Mouse (Mus musculus) adrenal gland, adult 2 months (tissue): ENCODE results near the gene Mtx1. TPM values are rescaled to one million over a fixed set of nuclear protein-coding genes. Genes with fewer than 3 reads are reported as not detected.
"Not testable (repeated sequence)": the region's sequence is repeated elsewhere in the genome, so short reads cannot be mapped to it uniquely, and the experiment has no call there.

ENCODE experiments used
- DNase-seq: peaks from one replicate; pipeline ENCODE4 v3.0.0; 2021
- polyA plus RNA-seq: library from polyadenylated mRNA; depleted of rRNA; stranded (reverse); fragments of >200 nt; gene quantifications from 2 replicates; pipeline ENCODE4 v1.2.3, GENCODE M21; 2012
- total RNA-seq, 2 experiments: library from RNA; stranded (reverse); gene quantifications; 2 replicates each; pipeline ENCODE4 v1.2.3; 2021

Mtx1 gene
- total and polyA plus RNA-seq, 3 experiments: 150 to 300 (median 174) TPM

DNA sequence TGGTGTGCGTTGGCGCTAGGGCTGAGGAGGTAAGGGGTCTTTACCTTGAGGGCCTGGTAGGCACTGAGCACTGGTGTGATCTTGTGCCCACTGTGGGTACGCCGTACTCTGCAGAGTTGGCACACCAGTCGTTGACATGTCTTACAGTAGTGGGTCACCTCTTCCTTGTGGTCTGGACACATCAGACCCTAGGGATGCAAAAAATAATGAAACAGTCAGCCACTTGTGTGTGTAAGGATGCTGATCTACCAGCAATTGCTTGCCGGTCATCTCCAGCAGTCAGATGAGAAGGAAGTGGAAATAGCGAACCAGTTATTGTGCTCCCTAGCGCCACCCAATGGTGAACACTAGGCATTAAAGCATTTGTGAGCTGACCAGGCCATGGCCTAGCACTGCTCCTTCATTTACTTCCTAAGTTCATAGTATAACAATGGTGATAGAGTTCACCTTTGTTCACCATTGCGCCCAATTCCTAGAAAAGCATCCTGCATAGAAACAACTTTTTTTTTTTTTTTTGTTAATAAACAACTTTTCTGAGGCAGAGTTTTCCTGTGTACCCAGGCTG is 15.5 kb upstream of the Mtx1 start:
- DNase-seq: peak; percentile 52

DNA sequence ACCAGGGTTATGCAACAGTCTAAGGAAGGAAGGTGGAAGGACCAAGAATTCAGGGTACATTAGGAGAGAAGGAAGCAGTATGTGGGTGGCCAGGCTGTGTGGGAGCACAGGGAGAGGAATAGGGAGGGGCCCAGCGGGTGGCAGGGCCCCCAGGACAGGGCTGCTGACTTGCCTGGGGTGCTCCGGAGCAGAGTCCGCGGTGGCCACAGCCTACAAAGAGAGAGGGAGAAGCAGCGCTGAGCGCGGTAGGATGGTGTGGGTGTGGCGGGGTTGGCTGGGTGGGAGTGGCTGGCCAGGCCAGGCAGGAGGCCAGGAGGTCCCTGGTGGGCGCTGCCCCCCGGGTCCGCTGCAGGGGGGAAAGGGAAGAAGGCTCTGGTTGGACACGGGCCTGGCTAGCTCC is 11.6 kb upstream of the Mtx1 start:
- no peak for DNase-seq

DNA sequence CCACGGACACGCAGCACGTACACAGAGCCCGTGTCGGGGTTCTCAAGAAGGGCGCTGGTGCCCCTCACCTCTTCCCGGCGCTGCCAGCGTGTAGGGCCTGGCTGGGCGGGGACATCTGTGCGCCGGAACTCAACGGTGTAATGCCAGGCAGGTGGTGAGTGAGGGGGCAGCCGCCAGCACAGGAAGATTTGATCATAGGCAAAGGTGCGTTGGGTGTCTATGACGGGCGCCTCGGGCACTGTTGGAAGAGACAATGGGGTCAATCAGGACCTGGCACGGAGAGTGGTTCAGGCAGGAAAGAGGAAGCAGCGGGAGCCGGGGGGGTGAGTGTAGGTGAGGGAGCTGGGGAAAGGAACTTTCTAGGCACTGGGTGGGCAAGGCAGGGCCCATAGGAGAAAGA is 10.8 kb upstream of the Mtx1 start:
- no peak for DNase-seq

DNA sequence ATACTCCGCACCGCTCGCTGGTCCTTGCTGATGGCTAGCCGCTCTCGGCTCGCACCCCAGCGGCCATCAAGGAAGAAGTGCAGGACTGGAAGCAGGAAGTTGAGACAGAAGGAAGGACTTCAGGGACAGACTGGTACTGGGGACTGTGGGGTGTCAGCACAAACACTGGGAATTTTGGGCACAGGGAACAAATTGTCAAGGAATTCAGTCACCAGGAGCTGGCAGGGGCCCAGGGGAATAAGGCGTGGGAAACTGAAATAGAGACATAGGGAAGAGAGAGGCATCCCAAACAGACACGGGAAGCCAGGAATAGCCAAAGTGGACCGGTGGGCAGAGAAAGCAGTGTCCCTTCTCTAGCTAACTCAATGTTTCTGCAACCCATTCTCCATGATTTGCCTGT is 9.6 kb upstream of the Mtx1 start:
- no peak for DNase-seq

DNA sequence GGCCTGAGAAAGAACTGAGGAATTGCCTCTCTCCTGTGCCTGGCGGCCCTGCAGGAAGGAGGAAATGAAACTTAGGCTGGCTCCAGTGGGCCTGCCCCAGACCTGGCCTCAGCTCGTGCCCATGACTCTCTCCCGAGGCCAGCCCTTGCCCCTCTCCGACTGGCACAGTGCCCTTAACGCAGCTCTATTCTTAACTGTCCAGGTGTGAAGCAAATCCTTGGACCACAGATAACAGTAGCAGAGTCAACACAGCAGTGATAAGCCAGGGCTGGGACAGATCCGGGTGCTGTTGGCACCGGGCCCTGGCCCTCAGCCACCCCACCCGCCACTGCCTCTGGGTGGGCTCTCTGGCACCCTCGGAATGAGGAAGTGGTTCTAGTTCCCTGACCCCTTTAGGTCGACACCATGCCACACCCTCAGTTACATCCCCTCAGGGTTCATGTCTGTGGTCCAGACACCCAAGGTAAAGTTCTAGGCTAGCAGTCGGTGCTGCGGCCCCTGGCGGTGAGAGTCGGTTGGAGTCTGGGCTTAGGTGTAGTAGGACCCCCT is 6.7 kb upstream of the Mtx1 start:
- DNase-seq: no peak

DNA sequence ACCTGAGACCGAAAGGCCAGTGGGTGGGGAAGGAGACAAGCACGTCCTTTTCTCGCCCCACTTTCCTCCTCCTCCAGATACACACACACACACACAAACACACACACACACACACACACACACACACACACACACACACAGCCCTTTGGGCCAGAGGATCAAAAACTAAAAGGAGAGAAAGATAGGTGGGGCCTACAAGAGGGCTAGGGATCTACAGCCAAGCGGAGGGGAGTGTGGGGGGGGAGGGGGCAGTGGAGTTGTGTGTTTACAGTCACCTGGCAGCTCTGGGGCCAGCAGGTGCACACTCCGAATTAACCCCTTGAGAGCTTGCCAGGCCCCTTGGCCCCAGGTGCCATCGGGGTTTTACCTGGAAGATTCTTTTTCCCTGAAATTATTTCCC is 5.7 kb upstream of the Mtx1 start:
- DNase-seq: no peak

DNA sequence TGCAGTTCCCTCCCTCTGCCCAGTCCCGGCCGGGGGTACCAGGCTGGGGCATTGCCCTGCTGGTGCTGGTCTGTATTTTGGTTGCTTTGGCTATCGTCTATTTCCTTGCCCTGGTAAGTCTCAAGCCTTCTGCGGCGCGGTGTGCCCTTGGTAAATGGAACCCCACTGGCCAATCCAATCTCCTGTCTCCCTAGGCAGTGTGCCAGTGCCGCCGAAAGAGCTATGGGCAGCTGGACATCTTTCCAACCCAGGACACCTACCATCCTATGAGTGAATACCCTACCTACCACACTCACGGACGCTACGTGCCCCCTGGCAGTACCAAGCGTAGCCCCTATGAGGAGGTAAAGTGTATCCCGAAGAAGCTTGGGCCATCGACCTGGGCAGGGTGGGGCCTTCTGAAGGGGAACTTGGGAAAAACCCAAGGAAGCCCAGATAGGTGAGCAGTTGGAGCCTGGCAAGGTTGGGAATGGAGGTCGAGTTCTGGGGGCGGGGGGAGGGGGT is 4.9 kb upstream of the Mtx1 start:
- DNase-seq: no peak

DNA sequence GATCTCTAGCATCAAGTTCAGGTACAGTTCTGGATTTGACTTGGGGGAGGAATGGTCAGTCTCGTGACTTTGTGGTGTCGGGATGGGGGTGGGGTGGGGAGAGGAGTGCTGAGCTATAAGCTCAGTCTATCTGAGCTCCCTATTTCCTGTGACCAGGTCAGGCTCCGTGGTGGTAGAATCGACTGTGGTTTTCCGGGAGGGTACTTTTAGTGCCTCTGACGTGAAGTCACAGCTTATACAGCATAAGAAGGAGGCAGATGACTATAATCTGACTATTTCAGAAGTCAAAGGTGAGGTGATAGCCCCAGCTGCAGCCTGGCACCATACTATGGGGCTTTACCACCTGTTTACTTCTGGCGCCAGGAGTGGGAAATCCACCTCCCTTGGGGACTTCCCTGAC is 4.5 kb upstream of the Mtx1 start:
- no peak for DNase-seq

DNA sequence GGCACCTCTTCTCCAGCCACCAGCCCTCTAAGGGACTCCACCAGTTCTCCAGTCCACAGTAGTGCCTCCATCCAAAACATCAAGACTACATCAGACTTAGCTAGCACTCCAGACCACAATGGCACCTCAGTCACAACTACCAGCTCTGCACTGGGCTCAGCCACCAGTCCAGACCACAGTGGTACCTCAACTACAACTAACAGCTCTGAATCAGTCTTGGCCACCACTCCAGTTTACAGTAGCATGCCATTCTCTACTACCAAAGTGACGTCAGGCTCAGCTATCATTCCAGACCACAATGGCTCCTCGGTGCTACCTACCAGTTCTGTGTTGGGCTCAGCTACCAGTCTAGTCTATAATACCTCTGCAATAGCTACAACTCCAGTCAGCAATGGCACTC is 3.7 kb upstream of the Mtx1 start:
- DNase-seq: no peak

DNA sequence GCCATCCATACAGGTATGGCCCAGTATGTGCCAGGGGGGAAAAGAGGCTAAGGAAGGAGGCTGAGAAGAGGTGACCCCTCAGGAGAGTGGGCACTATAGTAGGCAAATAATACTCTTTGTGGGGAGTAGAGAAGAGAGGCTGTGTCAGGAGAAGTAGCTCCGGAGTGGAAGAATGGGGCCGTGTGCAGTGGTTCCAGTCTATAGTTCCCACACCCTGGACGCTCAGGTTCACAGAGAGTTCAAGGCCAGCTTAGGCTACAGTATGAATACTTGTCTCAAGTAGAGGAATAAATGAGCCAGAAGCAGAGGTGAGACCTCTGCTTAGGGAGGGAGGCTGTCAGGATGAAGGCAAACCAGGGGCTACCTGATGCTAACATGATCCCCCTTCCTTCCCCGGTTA is 2.4 kb upstream of the Mtx1 start:
- DNase-seq: no peak

DNA sequence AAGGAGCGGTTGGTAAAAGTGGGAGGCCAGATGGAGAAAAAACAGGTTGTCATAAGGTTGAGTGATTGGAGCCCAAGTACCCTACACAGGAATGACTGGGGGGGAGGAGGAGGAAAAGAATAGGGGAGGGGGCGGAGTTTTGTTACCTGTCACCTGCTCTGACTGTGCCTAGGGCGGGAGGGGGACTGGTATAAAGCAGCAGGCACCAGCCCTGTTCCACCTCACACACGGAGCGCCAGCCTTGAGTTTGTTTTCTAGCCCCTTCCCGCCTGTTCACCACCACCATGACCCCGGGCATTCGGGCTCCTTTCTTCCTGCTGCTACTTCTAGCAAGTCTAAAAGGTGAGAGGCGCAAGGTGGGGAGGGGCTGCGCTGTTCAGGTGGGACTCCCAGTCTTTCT is 1.9 kb upstream of the Mtx1 start, which contains the start of gene Muc1:
Muc1 (plus strand) TSS at position 222 of the 400 bp plus-strand sequence.
- DNase-seq: no peak

DNA sequence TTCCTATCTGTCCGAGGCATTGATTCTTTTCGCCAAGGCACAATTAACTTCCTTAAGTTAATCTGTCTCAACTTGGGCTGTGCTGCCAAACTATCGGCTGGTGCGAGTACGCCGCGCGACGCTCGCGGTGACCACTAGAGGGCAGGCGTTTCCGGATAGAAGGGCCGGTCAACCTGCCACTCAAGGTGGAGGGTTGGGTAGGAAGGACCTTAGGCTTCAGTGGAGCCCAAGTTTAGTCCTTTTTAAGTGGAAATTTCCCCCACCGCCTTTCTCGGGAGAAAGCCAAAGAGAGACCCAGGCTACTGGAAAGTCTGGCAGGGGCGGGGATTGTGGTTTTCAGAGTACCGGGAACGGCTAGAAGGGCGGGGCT is 1.3 kb upstream of the Mtx1 start:
- DNase-seq: peak; percentile 92

DNA sequence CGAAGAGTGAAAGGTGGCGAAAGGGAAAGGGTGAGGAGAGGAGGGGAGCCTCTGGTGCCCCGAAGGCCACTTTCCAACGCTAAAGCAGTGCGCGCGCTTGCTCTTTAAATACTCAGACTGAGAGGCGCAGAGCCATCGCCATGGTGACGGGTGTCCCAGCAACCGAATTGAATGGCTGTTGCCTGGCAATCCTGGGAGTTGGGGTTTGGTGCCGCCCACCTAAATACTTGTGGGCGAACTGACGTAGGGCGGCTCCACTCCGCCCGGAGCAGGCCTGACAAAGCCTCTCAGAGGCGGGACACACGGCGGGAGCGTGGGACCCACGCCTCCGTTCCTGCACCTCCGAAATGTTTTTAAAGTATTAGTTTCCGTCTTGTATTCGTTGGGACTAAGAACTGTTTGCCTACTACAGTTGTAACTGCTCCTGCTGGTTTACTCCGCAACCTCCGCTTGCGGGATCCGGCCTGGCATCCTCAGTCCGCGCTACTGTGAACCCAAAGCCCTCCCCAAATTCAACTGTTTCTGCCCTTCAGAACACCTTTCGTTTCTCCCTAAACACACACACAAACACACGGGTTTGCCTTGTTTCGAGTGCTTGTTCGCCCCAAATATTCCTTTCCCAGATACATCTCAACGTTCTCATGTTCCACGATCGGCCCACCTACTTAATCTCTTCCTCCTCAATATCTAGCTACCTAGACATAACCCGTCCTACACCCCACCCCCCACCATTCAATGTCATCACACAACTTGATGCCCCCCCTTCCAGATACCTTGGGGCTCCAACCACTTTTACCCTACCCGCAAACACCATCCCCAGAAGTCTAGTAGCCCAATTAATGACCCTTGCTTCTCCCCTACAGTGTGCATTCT is 655 bp upstream of the Mtx1 start:
- DNase-seq: peak; percentile 91

DNA sequence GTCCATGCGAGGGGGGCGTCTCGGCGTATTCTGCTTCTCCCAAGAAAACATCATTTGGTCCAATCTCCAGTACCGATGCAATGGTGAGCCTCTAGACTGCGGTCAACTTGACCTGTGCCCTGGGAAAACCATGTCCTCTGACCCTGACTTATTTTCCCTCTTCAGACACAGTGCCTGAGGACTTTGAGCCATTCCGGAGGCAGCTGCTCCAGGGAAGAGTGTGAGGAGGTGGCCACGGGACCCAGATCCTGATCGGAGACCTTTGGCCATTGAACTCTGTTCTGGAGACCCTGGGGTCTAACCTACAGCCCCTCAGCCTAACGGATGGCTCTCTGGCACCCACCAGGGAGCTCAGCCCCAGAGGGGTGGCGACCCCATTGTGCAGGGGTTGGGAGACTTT is 527 bp downstream of the Mtx1 start:
- DNase-seq: no peak

DNA sequence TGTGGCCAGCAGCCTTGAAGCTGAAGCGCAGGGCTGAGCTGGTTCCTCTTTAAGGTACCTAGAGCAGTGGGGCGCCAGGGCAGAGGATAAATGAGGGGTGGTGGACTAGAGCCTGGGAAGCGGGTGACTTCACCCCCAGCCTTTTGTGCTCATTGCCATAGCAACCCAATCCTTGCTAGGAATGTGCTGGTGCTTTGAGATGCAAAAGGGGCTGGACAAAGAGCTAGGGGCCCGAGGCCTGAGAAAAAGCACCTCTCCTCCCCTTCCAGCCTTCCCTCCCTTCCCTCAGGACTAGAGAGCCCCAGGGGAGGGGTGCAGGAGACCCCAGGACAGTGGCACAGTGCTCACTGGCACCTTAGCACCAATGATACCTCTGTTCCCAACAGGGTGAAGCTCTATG is 970 bp downstream of the Mtx1 start:
- no peak for DNase-seq

DNA sequence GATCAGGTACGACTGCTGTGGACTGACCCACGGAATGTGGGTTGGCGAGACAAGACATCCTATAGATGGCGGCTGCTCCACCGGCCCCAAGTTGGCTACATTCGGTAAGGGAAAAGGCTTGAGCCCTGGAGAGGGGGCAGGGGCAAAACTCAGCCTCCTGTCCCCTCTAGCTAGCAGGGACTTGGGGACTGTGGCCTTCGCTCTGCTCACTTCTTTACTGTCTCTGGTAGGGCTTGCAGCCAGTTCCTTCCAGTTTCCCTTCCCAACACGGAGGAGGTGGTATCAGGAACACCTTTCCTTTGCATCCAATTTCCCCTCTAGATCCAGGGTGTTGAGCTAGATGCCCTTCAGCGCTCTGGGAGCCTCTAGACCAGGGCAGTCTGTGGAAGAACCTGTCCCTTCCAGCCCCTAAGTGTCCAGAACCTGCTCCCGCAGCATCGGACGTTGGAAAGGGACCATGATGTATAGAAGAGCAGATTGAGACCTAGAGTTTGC is 1.5 kb downstream of the Mtx1 start:
- DNase-seq: no peak

DNA sequence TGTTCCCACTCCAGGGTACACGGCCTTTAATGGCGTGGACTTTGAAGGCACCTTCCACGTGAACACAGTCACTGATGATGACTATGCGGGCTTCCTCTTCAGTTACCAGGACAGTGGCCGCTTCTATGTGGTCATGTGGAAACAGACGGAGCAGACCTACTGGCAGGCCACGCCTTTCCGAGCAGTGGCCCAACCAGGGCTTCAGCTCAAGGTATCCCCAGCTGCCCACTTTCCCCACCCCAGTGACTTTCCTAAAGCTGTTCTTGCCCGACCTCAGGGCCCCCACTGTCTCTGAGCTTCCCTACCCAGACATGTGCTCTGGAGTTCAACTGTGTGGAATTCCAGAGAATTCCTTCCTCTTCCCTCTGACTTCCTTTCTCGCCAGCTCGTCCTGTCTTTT is 2.1 kb downstream of the Mtx1 start:
- no peak for DNase-seq

DNA sequence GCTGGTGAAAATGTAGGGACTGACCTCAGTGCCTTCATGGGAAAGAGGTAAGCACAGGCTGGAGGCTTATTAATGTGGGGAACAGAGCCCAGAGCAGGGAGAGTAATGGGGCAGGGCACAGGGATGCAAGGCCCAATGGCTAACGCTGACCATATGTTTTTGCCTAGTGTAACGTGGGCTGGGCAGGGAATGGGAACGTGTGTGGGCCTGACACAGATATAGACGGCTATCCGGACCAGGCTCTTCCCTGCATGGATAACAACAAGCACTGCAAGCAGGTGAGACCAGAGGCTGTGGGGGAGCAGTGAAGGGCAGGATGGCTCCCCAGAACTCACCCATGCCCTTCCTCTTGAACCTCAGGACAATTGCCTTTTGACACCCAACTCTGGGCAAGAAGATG is 5.7 kb downstream of the Mtx1 start:
- no peak for DNase-seq

DNA sequence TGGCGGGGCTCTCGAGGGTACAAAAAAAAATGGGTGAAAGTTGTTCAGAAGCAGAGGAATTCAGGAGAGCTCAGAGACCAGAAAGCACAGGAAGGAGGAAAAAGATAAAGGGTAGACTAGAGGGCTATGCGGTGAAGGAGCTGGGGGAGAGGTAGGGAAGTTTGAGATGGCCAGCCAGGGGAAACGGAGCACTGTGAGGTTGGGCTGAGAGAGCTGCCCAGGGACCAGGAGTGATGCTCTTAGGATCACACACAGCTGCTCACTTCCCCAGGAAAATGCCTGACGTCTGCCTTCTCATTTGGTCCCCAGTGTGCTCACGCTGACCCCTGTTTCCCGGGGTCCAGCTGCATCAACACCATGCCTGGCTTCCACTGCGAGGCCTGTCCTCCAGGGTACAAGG is 7.3 kb downstream of the Mtx1 start:
- DNase-seq: no peak

DNA sequence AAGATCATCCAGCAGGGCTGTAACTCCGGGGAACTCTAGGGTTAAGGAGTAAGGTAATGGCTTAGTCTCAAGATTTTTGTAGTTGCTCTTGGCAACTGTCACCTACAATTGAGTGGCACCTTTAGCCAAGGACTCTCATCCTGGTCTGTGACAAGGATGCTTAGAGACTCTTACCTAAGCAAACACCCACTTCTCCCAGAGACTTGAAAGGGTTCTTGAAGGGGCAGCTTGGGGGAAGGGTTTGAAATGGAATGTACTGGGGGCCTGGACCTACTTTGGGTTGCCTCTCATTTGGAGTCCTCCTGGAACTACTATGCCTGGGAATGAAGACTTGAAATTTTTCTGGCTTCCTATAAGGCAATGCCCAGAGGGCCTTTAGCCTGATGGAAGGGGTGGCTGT is 8.6 kb downstream of the Mtx1 start:
- DNase-seq: no peak

DNA sequence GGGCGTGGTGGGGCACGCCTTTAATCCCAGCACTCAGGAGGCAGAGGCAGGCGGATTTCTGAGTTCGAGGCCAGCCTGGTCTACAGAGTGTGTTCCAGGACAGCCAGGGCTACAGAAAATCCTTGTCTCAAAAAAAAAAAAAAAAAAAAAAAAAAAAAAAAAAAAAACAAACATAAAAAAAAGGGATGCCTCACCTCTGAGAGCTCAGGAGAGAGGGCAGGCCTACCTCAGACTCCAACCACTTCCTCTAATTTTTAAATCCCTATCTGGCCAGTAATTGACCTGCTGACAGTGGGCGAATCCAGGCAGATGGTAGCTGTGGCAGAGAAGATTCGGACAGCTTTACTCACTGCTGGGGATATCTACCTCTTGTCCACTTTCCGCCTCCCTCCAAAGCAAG is 10.5 kb downstream of the Mtx1 start:
- not testable (repeated sequence) for DNase-seq

DNA sequence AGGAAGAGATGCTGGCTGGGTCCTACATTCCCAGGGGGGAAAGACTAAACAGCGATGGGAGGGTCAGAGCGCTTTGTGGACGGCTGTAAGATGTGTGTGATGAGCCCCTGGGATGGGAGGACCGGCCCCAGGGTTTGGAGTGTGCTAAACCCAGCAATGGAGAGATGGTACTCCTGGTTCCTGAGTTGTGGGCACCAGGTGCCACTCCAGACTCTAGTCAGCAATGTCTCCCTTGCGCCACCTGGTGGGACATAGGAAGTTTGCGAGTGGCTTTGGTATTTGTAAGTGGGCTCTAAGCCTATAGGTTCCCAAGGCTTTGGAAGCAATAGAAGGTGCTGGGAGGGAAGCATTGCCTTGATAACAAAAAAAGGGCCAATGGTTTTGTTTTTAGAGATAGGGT is 11.0 kb downstream of the Mtx1 start:
- peak; percentile 77 for DNase-seq

DNA sequence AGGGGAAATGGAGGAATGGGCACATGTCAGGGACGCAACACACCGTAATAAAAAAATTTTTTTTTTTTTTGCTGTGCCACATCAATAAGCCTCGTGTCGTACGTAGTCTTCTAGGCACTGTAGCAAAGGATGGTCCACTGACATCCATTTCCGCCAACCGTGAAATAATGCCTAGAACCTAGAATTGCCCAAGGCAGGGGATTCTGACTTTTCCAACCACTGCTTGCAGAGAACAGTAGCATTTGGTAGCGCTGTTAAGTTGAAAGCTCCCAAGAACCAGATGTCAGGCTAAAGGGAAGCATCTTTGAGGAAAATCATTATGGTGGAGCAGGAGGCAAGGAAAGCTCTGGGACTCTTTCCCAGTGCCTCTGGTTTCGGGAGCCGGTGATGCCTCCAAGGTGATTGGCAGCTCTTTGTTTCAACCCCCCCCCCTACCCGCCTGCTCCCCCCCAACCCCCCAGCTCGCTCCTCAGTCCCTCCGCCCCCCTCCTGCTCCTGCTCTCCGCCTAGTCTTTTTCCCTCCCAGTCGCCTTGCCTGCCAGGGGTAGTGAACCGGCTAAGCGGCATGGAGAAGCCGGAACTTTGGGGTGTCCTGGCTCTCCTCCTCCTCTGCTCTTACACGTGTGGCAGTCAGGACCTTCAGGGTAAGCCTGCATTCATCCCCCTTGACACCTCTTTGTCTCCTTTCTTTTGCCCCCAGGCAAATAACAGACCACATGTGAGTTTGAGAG is 12.0 kb downstream of the Mtx1 start, which contains the start of gene Thbs3:
Thbs3 (plus strand) TSS at position 500 of the 731 bp plus-strand sequence.
- no peak for DNase-seq
